9 mouse cellular contexts compared by ENCODE assay signal in the genomic region with DNA sequence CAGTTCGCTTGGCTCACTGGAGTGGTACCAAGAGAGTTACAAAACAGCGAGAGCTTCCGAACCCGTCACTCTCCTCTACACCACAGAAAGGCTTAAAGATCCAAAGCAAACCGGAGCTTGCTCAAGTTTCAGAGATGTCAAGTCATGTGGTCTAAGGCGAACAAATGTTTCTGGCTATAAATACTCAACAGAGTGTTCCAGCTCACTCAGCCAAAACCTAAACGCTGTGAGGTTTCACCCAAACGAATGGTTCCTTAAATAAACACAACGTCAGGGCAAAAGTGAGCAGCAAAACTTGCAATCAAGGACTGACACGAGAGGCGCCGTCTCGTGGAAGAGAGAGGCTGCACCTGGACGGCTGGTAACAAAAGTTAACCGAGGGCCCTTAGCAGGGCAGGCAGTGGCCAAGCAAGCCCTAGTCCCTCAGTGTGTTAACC.
DNase-seq lines count a peak whose midpoint lies in the region; ATAC-seq and TF ChIP-seq lines count a peak whose summit lies in the region.
"Had no signal": no experiment of that assay in that cellular context is flagged by ENCODE, and none has a peak within 500 bp of the region (broad histone marks: within the 10 kb centered on the region; RNA-seq: fewer than 3 reads in every experiment).

No protein-coding gene starts in this region.

- H3K4me1 ChIP-seq in embryonic fibroblast, embryonic 13.5 days (ENCODE audit: control insufficient read depth, insufficient read depth, low read length): peaks cover 2% of the 10 kb centered on the region; the same call in 1 of the 2 replicates
- no peaks in the 10 kb centered on the region for H3K4me1 ChIP-seq in lung, embryonic 16.5 days (replicated peaks; ENCODE audit: control insufficient read depth, insufficient read depth, low read length)
- H3K4me1 ChIP-seq: neural tube, embryonic 15.5 days had no signal

- peak; percentile 56; the same call in 1 of the 2 replicates for ATAC-seq in lung, embryonic 16.5 days (ENCODE audit: low read depth)

- no peak overlapping the region for H3K4me3 ChIP-seq in embryonic fibroblast, embryonic 13.5 days (ENCODE audit: insufficient read depth, low read length)
- H3K4me3 ChIP-seq in lung, embryonic 16.5 days (ENCODE audit: low read length): no peak overlapping the region
- H3K4me3 ChIP-seq: heart, embryonic 15.5 days; neural tube, embryonic 15.5 days had no signal

- peak; percentile 28; the same call in 1 of the 2 replicates for TF ChIP-seq CTCF in embryonic fibroblast, embryonic 13.5 days (IDR thresholded peaks at IDR 0.05; ENCODE audit: borderline replicate concordance, insufficient read depth, low read length)

- H3K9me3 ChIP-seq in lung, embryonic 16.5 days (ENCODE audit: control insufficient read depth, low read length): no peaks in the 10 kb centered on the region
- H3K9me3 ChIP-seq: heart, embryonic 15.5 days; neural tube, embryonic 15.5 days had no signal

- H3K36me3 ChIP-seq in lung, embryonic 16.5 days (ENCODE audit: control insufficient read depth, insufficient read depth, low read length): no peaks in the 10 kb centered on the region
- no peaks in the 10 kb centered on the region for H3K36me3 ChIP-seq in splenic B cell, adult 2 months (ENCODE audit: control insufficient read depth, insufficient read depth, low read length, poor library complexity, severe bottlenecking)
- H3K36me3 ChIP-seq: heart, embryonic 15.5 days; neural tube, embryonic 15.5 days had no signal

- H3K27ac ChIP-seq in embryonic fibroblast, embryonic 13.5 days (ENCODE audit: insufficient read depth, low read length): no peak overlapping the region; the same call in 1 of the 2 replicates
- H3K27ac ChIP-seq in lung, embryonic 16.5 days (ENCODE audit: low read length): no peak overlapping the region
- H3K27ac ChIP-seq: heart, embryonic 15.5 days; neural tube, embryonic 15.5 days had no signal

- TF ChIP-seq POLR2A in embryonic fibroblast, embryonic 13.5 days (IDR thresholded peaks at IDR 0.05; ENCODE audit: low read depth, low read length): no peak

- no peak overlapping the region for H3K9ac ChIP-seq in lung, embryonic 16.5 days (ENCODE audit: low read length)
- H3K9ac ChIP-seq: heart, embryonic 15.5 days; neural tube, embryonic 15.5 days had no signal

- peak; percentile 6 to 49 for DNase-seq in left cerebral cortex, postnatal 14 days (ENCODE audit: low spot score in 2 of 2)
- no peak for DNase-seq in left cerebral cortex, postnatal 10 days (ENCODE audit: extremely low spot score in 1 of 2, low spot score in 2 of 2)
- peak; percentile 92 for DNase-seq in splenic B cell, adult 2 months (ENCODE audit: low read depth, low spot score)
- DNase-seq in gastrocnemius, postnatal 14 days: no peak
- no peak for DNase-seq in heart, postnatal 25 days (ENCODE audit: low spot score)

- 39% methylated on average over 15 of the region's 15 CpGs for WGBS in lung, embryonic 16.5 days

- no peaks in the 10 kb centered on the region for H3K27me3 ChIP-seq in lung, embryonic 16.5 days (ENCODE audit: control insufficient read depth, insufficient read depth, low read depth, low read length)
- H3K27me3 ChIP-seq in splenic B cell, adult 2 months (ENCODE audit: control insufficient read depth, insufficient read depth, low read length, poor library complexity, severe bottlenecking): no peaks in the 10 kb centered on the region
- H3K27me3 ChIP-seq: heart, embryonic 15.5 days; neural tube, embryonic 15.5 days had no signal

- no peak overlapping the region for H3K4me2 ChIP-seq in lung, embryonic 16.5 days (ENCODE audit: low read depth, low read length)
- H3K4me2 ChIP-seq: heart, embryonic 15.5 days; neural tube, embryonic 15.5 days had no signal

- intact Hi-C loops in left cerebral cortex, postnatal 14 days (cut with DNase I): no loop called here
- intact Hi-C loops in left cerebral cortex, postnatal 10 days (cut with DNase I): loop anchor here (10.0 kb wide), 1 partner anchor 569 kb away; a partner anchor contains a TSS
- intact Hi-C loops in gastrocnemius, postnatal 14 days (cut with DNase I; ENCODE audit: low total_unique reads): no loop called here
- intact Hi-C loops in heart, postnatal 25 days (cut with DNase I): no loop called here

Comparison
In these comparisons a context has a peak if more than half of its experiments do, and no peak if none do; other contexts are left out.
1. DNase-seq: peak in left cerebral cortex, postnatal 14 days (2 of 2) and splenic B cell, adult 2 months (single experiment); none in left cerebral cortex, postnatal 10 days (0 of 2), gastrocnemius, postnatal 14 days (single experiment) and heart, postnatal 25 days (single experiment).